Mouse (Mus musculus) induced T-regulatory cell, adult 2 months (primary cell): Measurements from ENCODE around the gene Enpp6.

Source experiments
- DNase-seq: peaks from one replicate; pipeline ENCODE4 v3.0.0-alpha.2; 2012; ENCODE audit warnings: low read depth

Enpp6 gene

GRCm38 (mm10) chr8:46986386-46987140 lies at the start of gene Enpp6:
Gene Enpp6 (plus strand): TSS chr8:46986887.
- DNase-seq: no peak

GRCm38 (mm10) chr8:46938218-46938617 lies 48.5 kb upstream of the Enpp6 start:
- peak; percentile 29 for DNase-seq

GRCm38 (mm10) chr8:46941295-46941694 lies 45.4 kb upstream of the Enpp6 start:
- DNase-seq: peak; percentile 98

- DNase-seq: no peak
Observed at GRCm38 (mm10) chr8:46941731-46942650, 44.7 kb upstream of the Enpp6 start.

- peak; percentile 58 for DNase-seq
Observed at GRCm38 (mm10) chr8:46942651-46943024, 44.0 kb upstream of the Enpp6 start.

GRCm38 (mm10) chr8:46943337-46943736 lies 43.4 kb upstream of the Enpp6 start:
- peak; percentile 89 for DNase-seq

GRCm38 (mm10) chr8:46946181-46946580 lies 40.5 kb upstream of the Enpp6 start:
- peak; percentile 83 for DNase-seq

GRCm38 (mm10) chr8:46948091-46948757 lies 38.5 kb upstream of the Enpp6 start:
- no peak for DNase-seq

GRCm38 (mm10) chr8:46953472-46953871 lies 33.2 kb upstream of the Enpp6 start:
- peak; percentile 92 for DNase-seq

GRCm38 (mm10) chr8:46962630-46963427 lies 23.9 kb upstream of the Enpp6 start:
- DNase-seq: no peak

- no peak for DNase-seq
Observed at GRCm38 (mm10) chr8:46963619-46964145, 23.0 kb upstream of the Enpp6 start.

- DNase-seq: no peak
Observed at GRCm38 (mm10) chr8:46965812-46966211, 20.9 kb upstream of the Enpp6 start.

- no peak for DNase-seq
Observed at GRCm38 (mm10) chr8:46968721-46969120, 18.0 kb upstream of the Enpp6 start.

- DNase-seq: peak; percentile 64
Observed at GRCm38 (mm10) chr8:46969386-46969785, 17.3 kb upstream of the Enpp6 start.

- no peak for DNase-seq
Observed at GRCm38 (mm10) chr8:46977376-46977775, 9.3 kb upstream of the Enpp6 start.

GRCm38 (mm10) chr8:46982166-46982565 lies 4.5 kb upstream of the Enpp6 start:
- no peak for DNase-seq

- DNase-seq: no peak
Observed at GRCm38 (mm10) chr8:46982770-46983169, 3.9 kb upstream of the Enpp6 start.

GRCm38 (mm10) chr8:46984647-46985046 lies 2.0 kb upstream of the Enpp6 start:
- DNase-seq: no peak

GRCm38 (mm10) chr8:46988366-46988765 lies 1.7 kb downstream of the Enpp6 start:
- DNase-seq: no peak

- peak; percentile 49 for DNase-seq
Observed at GRCm38 (mm10) chr8:46991081-46991480, 4.4 kb downstream of the Enpp6 start.

- DNase-seq: peak; percentile 55
Observed at GRCm38 (mm10) chr8:46992579-46992978, 5.9 kb downstream of the Enpp6 start.
